Mouse (Mus musculus): ENCODE measurements at regions not wholly inside any gene's neighbourhood (a gene's known extent, or its start where the extent isn't known, plus 50 kb on each side); places are given as distances from the start of the nearest gene placed in this dataset.
A peak's percentile ranks its signal among the peaks of the same experiment; 100 is the strongest.

GRCm38 (mm10) chr11:12757677-12758076 is 292.9 kb upstream of the Cobl start:
- DNase-seq: no peak

GRCm38 (mm10) chr11:12750016-12750415 is 285.3 kb upstream of the Cobl start:
- DNase-seq: no peak

GRCm38 (mm10) chr11:12749245-12749644 is 284.5 kb upstream of the Cobl start:
- peak; percentile 29 for DNase-seq

DNA sequence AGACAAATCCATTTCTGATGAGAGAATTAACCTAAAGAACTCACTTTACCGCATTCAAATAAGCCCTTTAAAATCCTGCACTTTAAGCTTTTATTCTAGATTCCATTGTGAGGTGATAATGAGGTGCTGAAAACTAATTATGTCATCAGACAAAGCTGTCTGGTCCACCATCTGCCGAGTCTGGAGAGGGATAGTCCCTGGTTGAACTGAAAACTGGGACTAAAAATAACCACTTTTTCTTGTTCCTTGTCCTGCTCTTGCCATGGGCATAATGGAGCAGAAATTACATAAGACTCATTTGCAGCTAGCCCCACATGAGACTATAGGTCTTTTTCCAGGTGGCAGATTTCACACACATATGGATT is 277.4 kb upstream of the Cobl start:
- peak; percentile 29 for DNase-seq

DNA sequence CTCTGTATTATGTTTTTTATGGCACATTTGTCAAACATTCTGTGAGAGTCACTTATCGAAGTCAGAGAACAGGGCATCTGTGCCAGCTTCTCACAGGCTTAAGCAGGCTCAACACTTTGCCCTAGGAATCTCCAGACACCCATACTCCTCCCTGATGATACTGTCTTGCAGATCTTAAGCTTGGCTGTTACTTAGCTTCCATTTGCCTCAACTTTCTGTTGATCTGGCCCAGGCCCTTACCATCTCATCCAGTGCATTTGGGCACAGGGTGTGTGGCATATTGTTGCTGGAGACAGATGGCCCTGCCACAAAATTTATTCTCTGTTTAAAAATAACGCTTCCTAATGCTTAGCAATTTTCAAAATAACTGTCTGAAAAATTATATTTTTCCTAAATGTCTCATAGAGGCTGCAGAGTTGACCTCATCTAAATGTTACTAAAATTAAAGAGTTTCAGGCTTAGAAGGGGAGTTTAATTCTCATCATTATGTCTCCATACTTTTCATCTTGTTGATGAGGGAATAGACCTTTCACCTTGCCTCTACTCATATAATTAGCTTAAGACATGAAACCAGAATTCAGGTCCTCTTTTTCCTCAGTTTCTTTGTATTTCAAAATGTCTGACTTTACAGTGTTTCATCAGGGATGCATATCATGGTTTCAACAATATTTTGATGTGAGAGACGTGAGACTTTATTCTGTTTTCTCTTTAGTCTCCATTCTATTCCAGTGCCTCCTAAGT is 276.8 kb upstream of the Cobl start:
- DNase-seq: no peak

- DNase-seq: no peak
Observed at GRCm38 (mm10) chr11:12734274-12734673, 269.5 kb upstream of the Cobl start.

- DNase-seq: no peak
Observed at GRCm38 (mm10) chr11:12727293-12727692, 262.5 kb upstream of the Cobl start.

GRCm38 (mm10) chr11:12726492-12726891 is 261.7 kb upstream of the Cobl start:
- no peak for DNase-seq

DNA sequence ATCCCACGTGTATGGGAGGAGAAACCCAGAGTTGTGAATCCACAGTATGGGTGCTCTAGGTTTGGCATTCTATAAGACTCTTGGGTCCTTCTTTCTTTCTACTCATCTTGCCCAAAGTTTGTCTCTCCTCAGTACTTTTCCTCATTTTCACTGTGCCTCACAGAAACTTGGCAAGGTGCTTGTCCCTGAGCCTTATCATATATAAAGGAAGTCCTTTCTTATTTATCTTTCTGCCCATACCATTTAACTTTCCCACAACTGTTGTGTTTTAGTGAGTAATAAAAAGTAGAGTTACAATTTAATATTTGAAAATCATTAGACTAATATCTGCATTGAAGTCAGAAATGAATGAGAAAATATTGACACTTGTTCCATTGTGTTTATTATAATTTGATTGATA is 257.6 kb upstream of the Cobl start:
- DNase-seq: no peak

DNA sequence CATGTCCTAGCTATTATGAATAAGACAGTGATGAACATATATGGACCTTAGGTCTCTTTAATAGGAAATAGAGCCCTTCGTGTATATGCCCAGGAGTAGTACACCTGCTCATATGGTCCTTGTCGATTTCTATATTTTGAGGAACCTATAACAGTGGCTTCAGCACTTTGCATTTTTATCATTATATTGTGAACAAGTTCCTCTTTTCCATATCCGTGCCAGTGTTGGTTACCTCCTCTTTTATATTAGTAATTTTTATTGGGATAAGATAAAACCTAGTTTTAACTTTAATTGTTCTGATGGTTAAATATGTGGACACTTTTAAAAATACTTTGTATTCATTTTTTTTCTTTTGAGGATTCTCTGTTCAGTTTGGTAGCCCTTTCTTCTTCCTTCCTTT is 255.4 kb upstream of the Cobl start:
- DNase-seq: no peak

DNA sequence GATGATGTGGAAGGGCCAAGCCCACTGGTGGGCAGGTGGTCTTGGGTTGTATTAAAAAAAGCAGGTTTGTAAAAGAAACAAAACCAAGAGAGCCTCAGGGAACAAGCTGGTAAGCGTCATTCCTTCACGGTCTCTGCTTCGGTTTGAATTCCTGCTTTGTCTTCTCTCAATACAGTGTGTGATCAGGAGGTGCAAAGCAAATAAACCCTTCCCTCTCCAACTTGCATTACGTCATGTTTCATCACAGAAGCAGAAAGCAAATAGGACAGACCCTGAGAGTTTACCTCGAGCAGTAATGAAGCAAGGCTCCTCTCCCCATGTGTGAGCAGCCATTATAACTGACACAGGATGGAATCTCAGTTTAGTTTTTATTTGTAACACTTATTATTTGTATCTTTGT is 231.6 kb upstream of the Cobl start:
- no peak for DNase-seq

- DNase-seq: no peak
Observed at GRCm38 (mm10) chr11:12692836-12693235, 228.1 kb upstream of the Cobl start.

DNA sequence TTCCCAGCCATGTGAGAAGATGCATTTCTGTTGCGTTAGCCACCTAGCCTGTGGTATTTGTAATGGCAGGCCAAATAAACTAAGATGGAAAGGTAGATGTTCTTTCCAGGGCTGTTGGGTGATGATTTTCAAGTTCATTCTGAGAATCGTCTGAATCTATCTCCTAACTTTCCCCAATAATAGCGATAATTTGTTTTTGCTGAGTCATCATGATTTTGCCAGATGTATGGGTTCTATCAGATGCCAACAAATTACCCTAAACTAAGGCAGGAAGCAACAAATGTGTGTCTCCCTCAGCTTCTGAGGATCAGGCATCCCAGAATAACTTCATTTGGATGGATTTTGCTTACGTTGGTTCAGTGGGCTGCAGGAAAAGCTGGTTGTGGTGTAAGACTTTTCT is 222.0 kb upstream of the Cobl start:
- DNase-seq: no peak

GRCm38 (mm10) chr11:12661824-12662443 is 197.2 kb upstream of the Cobl start:
- no peak for DNase-seq

DNA sequence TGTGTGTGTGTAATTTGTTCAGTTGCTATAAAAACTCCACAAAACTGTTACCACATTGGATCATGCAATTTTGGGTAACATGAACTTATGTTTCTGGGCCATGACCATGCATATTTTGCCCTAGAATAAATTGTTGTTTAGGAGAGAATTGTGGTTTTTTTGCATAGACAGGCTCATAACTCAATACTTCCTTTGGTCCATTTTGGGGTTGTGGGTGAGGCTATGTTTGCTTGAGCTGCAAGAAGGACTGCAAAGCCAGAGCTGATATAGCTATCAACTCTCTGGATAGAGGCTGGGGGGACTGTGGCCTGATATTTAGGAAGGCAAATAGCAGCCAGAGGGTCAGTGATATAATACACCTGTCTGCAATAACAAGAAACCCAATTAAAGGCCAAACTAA is 194.1 kb upstream of the Cobl start:
- DNase-seq: no peak

DNA sequence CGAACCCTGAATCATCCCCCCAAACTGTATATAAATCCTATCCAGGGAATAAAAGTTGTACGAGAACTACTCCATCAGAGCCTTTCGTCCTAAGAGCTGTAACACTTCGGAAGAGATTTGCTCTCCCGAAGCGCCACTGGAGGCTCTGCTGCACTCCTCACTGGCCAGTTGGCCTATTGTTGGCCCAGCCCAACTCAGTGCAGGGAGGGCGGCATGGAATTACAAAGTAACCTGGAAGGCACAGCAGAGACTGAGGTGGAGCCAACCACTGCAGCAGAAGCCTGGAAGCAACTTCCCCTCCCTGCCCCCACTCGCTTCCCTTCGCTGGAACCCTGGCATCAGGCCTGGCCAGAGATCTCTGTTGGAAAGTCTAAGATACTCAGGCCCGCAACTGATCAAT is 191.7 kb upstream of the Cobl start:
- no peak for DNase-seq

Data from right cerebral cortex, postnatal 25 days (tissue).